Mouse (Mus musculus) thymus, adult 2 months (tissue): ENCODE results near the gene Eif4e2.

Experiments used
- CTCF ChIP-seq: fragments of 200-500 bp; IDR thresholded peaks from 2 replicates; pipeline ENCODE4 v1.5.1; 2012; ENCODE audit warnings: mild to moderate bottlenecking, control low read depth, low read length, moderate library complexity, borderline replicate concordance; ENCODE audit not compliant: control insufficient read depth, poor library complexity, insufficient read depth; ENCODE audit errors: extremely low read depth
- POLR2A ChIP-seq: fragments of 200-500 bp; IDR thresholded peaks from 2 replicates; pipeline ENCODE4 v1.6.1; 2012; ENCODE audit warnings: mild to moderate bottlenecking, low read length, control low read depth, moderate library complexity; ENCODE audit not compliant: control insufficient read depth, poor library complexity, insufficient read depth; ENCODE audit errors: extremely low read depth

GRCm38 (mm10) chr1:87172316-87172715 lies 41.4 kb upstream of the Eif4e2 start:
- TF ChIP-seq POLR2A (no peak), CTCF (no peak)
